Mouse (Mus musculus) heart, postnatal 0 days (tissue): ENCODE data around the gene Selenbp1.

ENCODE experiments used
- CTCF ChIP-seq: IDR thresholded peaks from 2 replicates; pipeline ENCODE4 v1.5.1; 2016; ENCODE audit warnings: antibody characterized with exemption, control low read depth, low read depth
- EP300 ChIP-seq: IDR thresholded peaks from 2 replicates; pipeline ENCODE4 v1.6.1; 2016; ENCODE audit warnings: antibody characterized with exemption, low read depth

GRCm38 (mm10) chr3:94913801-94914200 is 19.1 kb upstream of the Selenbp1 start:
- TF ChIP-seq CTCF (no peak), EP300 (no peak; the same call in 1 of the 2 replicates)
